ENCODE assay signal across 8 mouse cellular contexts in genomic region chr3:138741649-138742565, GRCm38 (mm10). TPM values are rescaled to one million over a fixed set of nuclear protein-coding genes. Genes with fewer than 3 reads are reported as not detected.
DNase-seq lines count a peak whose midpoint lies in the region; ATAC-seq and TF ChIP-seq lines count a peak whose summit lies in the region.

Gene Tspan5, plus strand, starts transcription at chr3:138742195.

- TF ChIP-seq CTCF in liver, adult 2 months (IDR thresholded peaks at IDR 0.05; ENCODE audit: low read depth, low read length), result no peak

- H3K4me2 ChIP-seq in embryonic facial prominence, embryonic 13.5 days, result peak within 1 kb of the TSS; percentile 78

- H3K79me2 ChIP-seq in liver, adult 2 months (ENCODE audit: control insufficient read depth, insufficient read depth, low read length), result no peaks in the 10 kb centered on the region

- DNase-seq in 416B (ENCODE audit: low read depth), result peak; percentile 61
- DNase-seq in adrenal gland, postnatal 36 days, result peak; percentile 90 to 93
- peak; percentile 56 to 63 for DNase-seq in heart, adult 9 months (ENCODE audit: low spot score in 2 of 2)
- peak; percentile 56 for DNase-seq in kidney, adult 9 months
- DNase-seq in liver, adult 2 months (ENCODE audit: extremely low read depth, low read depth, low spot score), result no peak
- DNase-seq in spleen, postnatal 36 days (ENCODE audit: low spot score in 2 of 2), result peak; percentile 64 to 66

- H3K36me3 ChIP-seq in embryonic facial prominence, embryonic 13.5 days, result no peaks in the 10 kb centered on the region
- no peaks in the 10 kb centered on the region for H3K36me3 ChIP-seq in liver, adult 2 months (ENCODE audit: control insufficient read depth, insufficient read depth, low read length)

- H3K4me1 ChIP-seq in embryonic facial prominence, embryonic 13.5 days, result peaks cover 30% of the 10 kb centered on the region
- H3K4me1 ChIP-seq in liver, adult 2 months (ENCODE audit: control insufficient read depth, insufficient read depth, low read length), result peaks cover 4% of the 10 kb centered on the region; the same call in 1 of the 2 replicates

- H3K9ac ChIP-seq in embryonic facial prominence, embryonic 13.5 days, result peak within 1 kb of the TSS; percentile 83
- H3K9ac ChIP-seq in liver, adult 2 months (ENCODE audit: low read depth, low read length), result peak within 1 kb of the TSS; percentile 70

- peak within 1 kb of the TSS; percentile 66 for H3K27ac ChIP-seq in embryonic facial prominence, embryonic 13.5 days
- no peak within 1 kb of the TSS for H3K27ac ChIP-seq in liver, adult 2 months (replicated peaks; ENCODE audit: insufficient read depth, low read depth, low read length)

- under 1% methylated on average over 96 of the region's 100 CpGs for WGBS in embryonic facial prominence, embryonic 13.5 days
- WGBS in liver, adult 2 months, result 1% methylated on average over 81 of the region's 100 CpGs

- H3K9me3 ChIP-seq in embryonic facial prominence, embryonic 13.5 days, result no peaks in the 10 kb centered on the region

- TF ChIP-seq POLR2A in liver, adult 2 months (IDR thresholded peaks at IDR 0.05; ENCODE audit: extremely low read depth, insufficient read depth, low read length), result no peak

- peaks cover 13% of the 10 kb centered on the region for H3K27me3 ChIP-seq in embryonic facial prominence, embryonic 13.5 days
- H3K27me3 ChIP-seq in liver, adult 2 months (ENCODE audit: control insufficient read depth, insufficient read depth, low read length), result peaks cover 3% of the 10 kb centered on the region; the same call in 1 of the 2 replicates

- peak within 1 kb of the TSS; percentile 66 for H3K4me3 ChIP-seq in embryonic facial prominence, embryonic 13.5 days
- H3K4me3 ChIP-seq in liver, adult 2 months (ENCODE audit: insufficient read depth, low read depth, low read length), result peak within 1 kb of the TSS; percentile 73

- ATAC-seq in embryonic facial prominence, embryonic 13.5 days (ENCODE audit: insufficient number of reproducible peaks, insufficient read depth, low FRiP score, low TSS enrichment, low read depth), result peak; percentile 78
- 0 out of 2 replicates have a peak, but pooled peaks have one; percentile 21 for ATAC-seq in monocyte, adult 5-6 weeks (replicated peaks; ENCODE audit: insufficient number of reproducible peaks, low FRiP score, low TSS enrichment, poor library complexity, severe bottlenecking)

RNA-seq across cellular contexts. Expression of gene Tspan5, which starts in this region (rescaled TPM):
- 10 to 100 TPM; 54.6 to 82.7 TPM for total RNA-seq in adrenal gland, postnatal 36 days (2021)
- polyA plus RNA-seq in embryonic facial prominence, embryonic 13.5 days (2015; fragmentation: Nextera tagmentation; extraction: Ambion mirVana), result 28.0 and 31.2 TPM in 2 replicates
- total RNA-seq in liver, adult 2 months (2014; rRNA removed), result 0.65 and 0.94 TPM in 2 replicates
- 0.42 and 0.48 TPM in 2 replicates for polyA plus RNA-seq in liver, adult 2 months (2012; rRNA removed)
- 20.4 to 46.2 TPM (median 20.5 TPM) in 3 replicates for total RNA-seq in monocyte, adult 5-6 weeks (2017)

Comparison
In these comparisons a context has a peak if more than half of its experiments do, and no peak if none do; other contexts are left out.
1. RNA of gene Tspan5 (total RNA-seq): 54.6 to 82.7 TPM in adrenal gland, postnatal 36 days and 20.4 to 46.2 TPM in monocyte, adult 5-6 weeks; 0.65 to 0.94 TPM in liver, adult 2 months; every median in the first group is over 10 times any median in the second.
2. RNA of gene Tspan5 (polyA plus RNA-seq): 28.0 to 31.2 TPM in embryonic facial prominence, embryonic 13.5 days; 0.42 to 0.48 TPM in liver, adult 2 months; every median in the first group is over 10 times any median in the second.